Mouse (Mus musculus) CH12.LX (cell line): ENCODE results near the gene Sord. TPM values are rescaled to one million over a fixed set of nuclear protein-coding genes. Genes with fewer than 3 reads are reported as not detected.

ENCODE experiments used
- DNase-seq: peaks from one replicate; pipeline ENCODE4 v3.0.0-alpha.2; 2013; ENCODE audit errors: extremely low read depth
- H3K27ac ChIP-seq: 2 replicates; pipeline ENCODE4 v1.5.1; 2012; ENCODE audit warnings: low read depth, mild to moderate bottlenecking, control low read depth, moderate library complexity; ENCODE audit not compliant: insufficient read depth
- H3K27me3 ChIP-seq: replicated peaks from 2 replicates; pipeline ENCODE3; 2012; ENCODE audit warnings: inconsistent platforms
- H3K36me3 ChIP-seq, 2 experiments: replicated peaks in 1 of 2; 2 replicates each; pipeline versions ENCODE3 to v1.6.1; 2012; ENCODE audit warnings: inconsistent platforms in 1 of 2, low read length in 1 of 2, mild to moderate bottlenecking in 1 of 2, mixed read lengths in 1 of 2, moderate library complexity in 1 of 2; ENCODE audit not compliant: control insufficient read depth in 1 of 2, insufficient read depth in 1 of 2
- H3K4me1 ChIP-seq, 2 experiments: 2 replicates each; pipeline ENCODE4 v1.6.1; 2012; ENCODE audit warnings: inconsistent platforms in 1 of 2, moderate library complexity in 1 of 2; ENCODE audit not compliant: insufficient read depth in 2 of 2, control insufficient read depth in 1 of 2
- H3K4me2 ChIP-seq: 2 replicates; pipeline ENCODE4 v1.6.1; 2012; ENCODE audit warnings: low read depth, mild to moderate bottlenecking, control low read depth; ENCODE audit not compliant: poor library complexity, insufficient read depth, severe bottlenecking
- H3K4me3 ChIP-seq, 3 experiments: fragments of 150-350 bp in 1 of 3; sonication (generic) in 1 of 3; replicated peaks in 1 of 3; 2 replicates each; pipeline versions ENCODE3 to v1.5.1; 2011 to 2012; ENCODE audit warnings: low read depth in 2 of 3, low read length in 2 of 3, mild to moderate bottlenecking in 2 of 3, moderate library complexity in 2 of 3, control low read depth in 1 of 3, improper control_type of control experiment in 1 of 3, inconsistent platforms in 1 of 3, mixed read lengths in 1 of 3; ENCODE audit not compliant: poor library complexity in 1 of 3
- H3K79me2 ChIP-seq: replicated peaks from 2 replicates; pipeline ENCODE4 v1.6.1; 2012; ENCODE audit warnings: mild to moderate bottlenecking, moderate library complexity; ENCODE audit not compliant: control insufficient read depth, poor library complexity, insufficient read depth, severe bottlenecking; ENCODE audit errors: extremely low read depth
- H3K9ac ChIP-seq: 2 replicates; pipeline ENCODE4 v1.6.1; 2012; ENCODE audit warnings: low read depth, mild to moderate bottlenecking, control low read depth, moderate library complexity; ENCODE audit not compliant: insufficient read depth
- H3K9me3 ChIP-seq: replicated peaks from 2 replicates; pipeline ENCODE3; 2012; ENCODE audit warnings: low read length, inconsistent platforms, mixed read lengths
- BHLHE40 ChIP-seq: IDR thresholded peaks from 2 replicates; pipeline ENCODE4 v1.6.1; 2011; ENCODE audit warnings: mild to moderate bottlenecking, low read depth, low read length, improper control_type of control experiment
- CHD1 ChIP-seq: IDR thresholded peaks from 2 replicates; pipeline ENCODE4 v1.6.1; 2012; ENCODE audit warnings: low read depth, low read length, improper control_type of control experiment, inconsistent platforms
- CHD2 ChIP-seq: IDR thresholded peaks from 2 replicates; pipeline ENCODE4 v1.6.1; 2011; ENCODE audit warnings: low read length, improper control_type of control experiment
- CTCF ChIP-seq, 2 experiments: IDR thresholded peaks in 1 of 2; conservative IDR thresholded peaks in 1 of 2; 2 replicates each; pipeline ENCODE4 v1.5.1; 2011 to 2012; ENCODE audit warnings: low read depth in 2 of 2, low read length in 2 of 2, improper control_type of control experiment in 1 of 2, inconsistent platforms in 1 of 2, mild to moderate bottlenecking in 1 of 2, moderate library complexity in 1 of 2
- EP300 ChIP-seq: IDR thresholded peaks from 2 replicates; pipeline ENCODE4 v1.6.1; 2011; ENCODE audit warnings: low read length, improper control_type of control experiment
- GABPA ChIP-seq: IDR thresholded peaks from 2 replicates; pipeline ENCODE4 v1.6.1; 2012; ENCODE audit warnings: low read depth, low read length, improper control_type of control experiment, inconsistent platforms; ENCODE audit not compliant: insufficient replicate concordance
- NELFE ChIP-seq: IDR thresholded peaks from 2 replicates; pipeline ENCODE4 v1.6.1; 2011; ENCODE audit warnings: low read depth, low read length, improper control_type of control experiment
- NRF1 ChIP-seq: IDR thresholded peaks from 2 replicates; pipeline ENCODE4 v1.6.1; 2014; ENCODE audit warnings: low read depth, mild to moderate bottlenecking, inconsistent platforms, low read length, improper control_type of control experiment, moderate library complexity
- POLR2AphosphoS2 ChIP-seq: IDR thresholded peaks from 2 replicates; pipeline ENCODE4 v1.6.1; 2011; ENCODE audit warnings: low read depth, low read length, improper control_type of control experiment
- RAD21 ChIP-seq: IDR thresholded peaks from 2 replicates; pipeline ENCODE4 v1.6.1; 2011; ENCODE audit warnings: low read depth, mild to moderate bottlenecking, low read length, improper control_type of control experiment, moderate library complexity
- SIN3A ChIP-seq: IDR thresholded peaks from 2 replicates; pipeline ENCODE4 v1.6.1; 2012; ENCODE audit warnings: low read length, improper control_type of control experiment, inconsistent platforms
- SMC3 ChIP-seq: IDR thresholded peaks from 2 replicates; pipeline ENCODE4 v1.6.1; 2011; ENCODE audit warnings: low read depth, low read length, improper control_type of control experiment
- ZKSCAN1 ChIP-seq: IDR thresholded peaks from 2 replicates; pipeline ENCODE4 v1.6.1; 2012; ENCODE audit warnings: low read depth, inconsistent platforms, low read length, improper control_type of control experiment, borderline replicate concordance
- ZMIZ1 ChIP-seq: IDR thresholded peaks from 2 replicates; pipeline ENCODE4 v1.6.1; 2012; ENCODE audit warnings: low read depth, mild to moderate bottlenecking, inconsistent platforms, low read length, improper control_type of control experiment
- dilution Hi-C: fragments of 300-500 bp; cut with MboI; formaldehyde crosslinking; loops from 2 replicates; pipeline ENCODE4 v1.14.3; 2020; ENCODE audit warnings: low sequenced_read_pairs; ENCODE audit not compliant: extremely low pct_unique_long_range_greater_than_20kb, extremely low pct_ligation_motif_present
- in situ Hi-C: fragments of 300-500 bp; cut with MboI; formaldehyde crosslinking; loops from 3 replicates; pipeline ENCODE4 v1.14.3; 2019; ENCODE audit warnings: low sequenced_read_pairs, low pct_ligation_motif_present, low pct_unique_long_range_greater_than_20kb, mixed read lengths
- polyA plus RNA-seq: library from polyadenylated mRNA; unstranded; fragments of >175 nt; gene quantifications from 2 replicates; pipeline ENCODE4 v1.2.1, GENCODE M21; 2012; ENCODE audit warnings: low read depth; ENCODE audit not compliant: insufficient read length
- total RNA-seq, 2 experiments: library from RNA; depleted of rRNA; stranded (reverse); fragments of 300-350 nt in 1 of 2; fragments of >200 nt in 1 of 2; gene quantifications; 2 replicates each; pipeline ENCODE4 v1.2.3; 2012 to 2014

The Sord gene
- total and polyA plus RNA-seq, 3 experiments: 18.2 to 29.9 (median 20.3) TPM

GRCm38 (mm10) chr2:122309647-122310046, 75.1 kb downstream of the Sord start:
- H3K9me3 ChIP-seq: no peaks in the 10 kb centered on the region

GRCm38 (mm10) chr2:122311561-122311960, 77.0 kb downstream of the Sord start:
- H3K4me3 ChIP-seq: no peak overlapping the region
- H3K9me3 ChIP-seq: no peaks in the 10 kb centered on the region
- in situ Hi-C loops: no loop called here
- no peak overlapping the region for H3K27ac ChIP-seq
- peaks cover 58% of the 10 kb centered on the region for H3K27me3 ChIP-seq
- DNase-seq: no peak
- H3K9ac ChIP-seq: no peak overlapping the region
- no peaks in the 10 kb centered on the region for H3K4me1 ChIP-seq
- TF ChIP-seq BHLHE40 (no peak), POLR2AphosphoS2 (no peak), CTCF (conservative IDR thresholded peaks at IDR 0.05 in 1 of 2, IDR thresholded peaks at IDR 0.05 in 1 of 2; ENCODE audit: low read depth in 2 of 2, low read length in 2 of 2) (no peak), GABPA (no peak), NRF1 (no peak), CHD1 (no peak), CHD2 (no peak)
- H3K79me2 ChIP-seq: no peaks in the 10 kb centered on the region
- dilution Hi-C loops: no loop called here
- no peaks in the 10 kb centered on the region for H3K36me3 ChIP-seq
- no peak overlapping the region for H3K4me2 ChIP-seq

More at GRCm38 (mm10) chr2:122309647-122310046, 75.1 kb downstream of the Sord start:
- DNase-seq: no peak
- TF ChIP-seq SMC3: peak; percentile 13; the same call in 1 of the 2 replicates
- TF ChIP-seq RAD21: peak; percentile 10
- no peak for TF ChIP-seq SIN3A
- TF ChIP-seq CTCF (conservative IDR thresholded peaks at IDR 0.05 in 1 of 2, IDR thresholded peaks at IDR 0.05 in 1 of 2; ENCODE audit: low read depth in 2 of 2, low read length in 2 of 2): peak in 1 of 2 experiments; percentile 38; a peak in 2 of 4 replicates
- TF ChIP-seq NELFE: no peak
- TF ChIP-seq EP300: no peak
- TF ChIP-seq ZMIZ1: no peak
- TF ChIP-seq ZKSCAN1: no peak
- H3K27ac ChIP-seq: no peak overlapping the region
- H3K79me2 ChIP-seq: no peaks in the 10 kb centered on the region
- no peaks in the 10 kb centered on the region for H3K4me1 ChIP-seq
- dilution Hi-C loops (no loop called here), in situ Hi-C loops (loop anchor here (10.0 kb wide), 1 partner anchor 245 kb away; no protein-coding TSS in a partner anchor)
- H3K27me3 ChIP-seq: peaks cover 64% of the 10 kb centered on the region
- no peaks in the 10 kb centered on the region for H3K36me3 ChIP-seq
- H3K4me3 ChIP-seq: no peak overlapping the region
- no peak overlapping the region for H3K4me2 ChIP-seq
- no peak overlapping the region for H3K9ac ChIP-seq
